In genomic region chr16:23175956-23176355, GRCm38 (mm10) we compare ENCODE assay signal across 23 mouse cellular contexts. TPM values are rescaled to one million over a fixed set of nuclear protein-coding genes. Genes with fewer than 3 reads are reported as not detected.
"Had no signal": no experiment of that assay in that cellular context is flagged by ENCODE, and none has a peak within 500 bp of the region (broad histone marks: within the 10 kb centered on the region; RNA-seq: fewer than 3 reads in every experiment).

No protein-coding gene starts in this region.

- DNase-seq: kidney, adult 18-20 months; kidney, adult 9 months; kidney, postnatal 14 days; kidney, postnatal 4 days; left cerebral cortex, postnatal 4 days; liver, embryonic 13.5 days; lung, adult 18-20 months; midbrain, embryonic 14.5 days; thymus, postnatal 4 days had no signal

- H3K27me3 ChIP-seq: limb, embryonic 12.5 days; limb, embryonic 15.5 days; liver, embryonic 13.5 days; stomach, embryonic 15.5 days had no signal

- H3K9ac ChIP-seq: limb, embryonic 12.5 days; limb, embryonic 15.5 days; liver, embryonic 13.5 days; stomach, embryonic 15.5 days had no signal

- H3K27ac ChIP-seq: limb, embryonic 12.5 days; limb, embryonic 15.5 days; macrophage; stomach, embryonic 15.5 days had no signal

- H3K4me2 ChIP-seq: limb, embryonic 12.5 days; limb, embryonic 15.5 days; liver, embryonic 13.5 days; midbrain, embryonic 11.5 days; stomach, embryonic 15.5 days had no signal

- H3K4me1 ChIP-seq: limb, embryonic 12.5 days; limb, embryonic 15.5 days; stomach, embryonic 15.5 days had no signal

- H3K4me3 ChIP-seq: limb, embryonic 12.5 days; limb, embryonic 15.5 days; liver, embryonic 13.5 days; stomach, embryonic 15.5 days had no signal

- H3K9me3 ChIP-seq: limb, embryonic 15.5 days; liver, embryonic 13.5 days; stomach, embryonic 15.5 days had no signal

- H3K36me3 ChIP-seq: limb, embryonic 12.5 days; limb, embryonic 15.5 days; liver, embryonic 13.5 days; stomach, embryonic 15.5 days had no signal

- ATAC-seq: intestine, embryonic 16.5 days had no signal

RNA-seq across cellular contexts. Expression of gene Adipoq, which starts 29.6 kb away (rescaled TPM):
- total RNA-seq: layer of hippocampus, adult 18-20 months; layer of hippocampus, postnatal 14 days; left cerebral cortex, adult 8-10 months; left cerebral cortex, postnatal 14 days; left cerebral cortex, postnatal 4 days; megakaryocyte-erythroid progenitor cell, adult 5-6 weeks; midbrain, postnatal 0 days had no signal
- polyA plus RNA-seq: intestine, embryonic 16.5 days; limb, embryonic 12.5 days; limb, embryonic 15.5 days; liver, embryonic 13.5 days; macrophage; midbrain, embryonic 11.5 days; midbrain, embryonic 14.5 days; midbrain, postnatal 0 days; neural tube, embryonic 11.5 days; neural tube, embryonic 14.5 days; stomach, embryonic 15.5 days had no signal
